Mouse (Mus musculus) stomach, postnatal 0 days (tissue): Measurements from ENCODE around the gene Usp42.

Experiments
- CTCF ChIP-seq: IDR thresholded peaks from 2 replicates; pipeline ENCODE4 v1.5.1; 2016; ENCODE audit warnings: antibody characterized with exemption, low read depth, mild to moderate bottlenecking, moderate library complexity
- EP300 ChIP-seq: optimal IDR thresholded peaks from 2 replicates; pipeline ENCODE3; 2016; ENCODE audit warnings: antibody characterized with exemption

- TF ChIP-seq CTCF (no peak), EP300 (no peak)
Measured at GRCm38 (mm10) chr5:143712011-143712800, 19.9 kb downstream of the Usp42 start.
